Mouse (Mus musculus) thymus, postnatal 36 days (tissue): ENCODE data around the gene Cdc42se1.
A peak's percentile ranks its signal among the peaks of the same experiment; 100 is the strongest.

ENCODE experiments used
- DNase-seq, 2 experiments: peaks; one replicate each; pipeline ENCODE4 v3.0.0; 2022; ENCODE audit warnings: mixed read lengths in 2 of 2

The Cdc42se1 gene

DNA sequence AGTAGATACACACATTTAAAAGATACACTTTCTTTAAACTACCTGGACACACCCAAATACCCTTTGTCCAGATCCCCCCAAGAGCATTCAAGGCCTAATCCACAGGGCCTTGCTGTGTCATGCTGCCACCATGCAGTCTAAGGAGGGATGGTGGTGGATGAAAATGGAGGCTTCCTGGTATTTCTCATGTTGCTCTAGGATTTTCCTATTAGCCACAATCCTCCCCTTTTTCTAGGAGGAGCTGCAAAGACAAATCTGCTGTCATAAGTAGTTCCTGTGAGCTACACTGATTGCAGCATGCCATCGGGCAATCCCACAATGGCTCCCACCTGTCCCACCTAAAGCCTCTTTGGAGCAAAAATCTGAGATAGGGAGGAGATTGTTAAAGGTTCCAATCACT lies 1.3 kb upstream of the Cdc42se1 start:
- no peak for DNase-seq

GRCm38 (mm10) chr3:95228894-95229780 lies 605 bp downstream of the Cdc42se1 start:
- DNase-seq = peak; percentile 56 to 62

GRCm38 (mm10) chr3:95229781-95230494 lies 1.4 kb downstream of the Cdc42se1 start:
- DNase-seq = peak; percentile 44 to 53

DNA sequence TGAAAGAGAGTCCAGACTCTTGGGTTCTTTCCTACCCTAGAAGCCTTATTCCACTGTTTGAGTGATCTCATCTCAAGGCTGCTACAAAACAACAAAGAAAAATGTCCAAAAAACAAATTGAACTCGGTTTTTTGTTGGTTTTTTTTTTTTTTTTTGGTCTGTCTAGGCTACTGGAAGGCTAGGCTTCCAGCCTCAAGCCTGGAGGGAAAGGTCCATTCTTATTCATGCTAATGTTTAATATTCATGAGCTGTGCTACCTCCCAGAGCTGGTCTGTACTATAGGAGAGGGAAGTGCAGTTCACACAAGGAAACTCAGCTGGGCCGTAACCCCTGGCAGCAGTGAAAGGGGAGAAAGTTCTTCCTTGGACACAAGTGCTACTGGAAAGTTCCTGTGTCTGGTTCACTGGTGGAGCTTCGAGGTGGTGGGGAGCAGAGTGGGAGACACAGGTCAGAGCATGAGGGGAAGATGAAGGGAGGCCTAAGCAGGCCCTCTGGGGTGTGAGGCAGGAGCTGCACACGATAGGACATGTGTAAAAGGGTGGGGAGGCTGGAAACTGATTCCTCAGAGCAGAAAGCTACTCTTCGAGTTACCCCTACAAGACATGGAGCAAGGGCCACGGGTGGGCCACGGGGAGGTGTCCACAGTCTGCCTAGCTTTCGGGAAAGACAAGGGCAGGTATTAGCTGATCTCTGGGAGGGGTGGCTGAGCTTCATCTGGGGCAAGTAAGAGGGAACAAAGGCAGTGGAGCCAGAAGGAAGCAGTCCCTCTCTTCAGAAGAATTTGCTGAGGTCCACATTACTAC lies 2.2 kb downstream of the Cdc42se1 start:
- peak; percentile 47 to 68 for DNase-seq

GRCm38 (mm10) chr3:95231298-95232221 lies 3.0 kb downstream of the Cdc42se1 start, which contains the start of gene Mllt11:
Gene Mllt11 (minus strand): TSS chr3:95232171.
- DNase-seq = peak in 1 of 2 experiments; percentile 78

DNA sequence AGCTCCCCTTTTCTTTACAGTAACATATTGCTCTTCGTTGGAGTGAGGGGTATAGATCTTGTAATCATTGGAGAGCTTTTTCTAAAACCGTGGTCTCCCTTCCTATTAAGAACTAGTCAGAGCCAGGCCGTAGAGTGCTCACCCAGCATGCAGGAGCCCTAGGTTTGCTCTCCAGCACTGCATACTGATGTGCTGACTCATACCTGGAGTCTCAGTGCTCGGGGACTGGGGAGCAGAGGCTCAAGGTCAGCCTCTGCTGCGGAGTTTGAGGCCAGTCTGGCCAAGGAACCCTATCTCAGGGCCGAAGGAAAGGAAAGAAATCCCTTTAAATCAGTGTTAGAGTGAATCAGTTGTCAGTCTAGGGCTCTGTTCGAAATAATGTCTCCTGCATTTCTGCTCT lies 4.2 kb downstream of the Cdc42se1 start:
- no peak for DNase-seq

- no peak for DNase-seq
Observed at GRCm38 (mm10) chr3:95233303-95233980, 4.9 kb downstream of the Cdc42se1 start.

DNA sequence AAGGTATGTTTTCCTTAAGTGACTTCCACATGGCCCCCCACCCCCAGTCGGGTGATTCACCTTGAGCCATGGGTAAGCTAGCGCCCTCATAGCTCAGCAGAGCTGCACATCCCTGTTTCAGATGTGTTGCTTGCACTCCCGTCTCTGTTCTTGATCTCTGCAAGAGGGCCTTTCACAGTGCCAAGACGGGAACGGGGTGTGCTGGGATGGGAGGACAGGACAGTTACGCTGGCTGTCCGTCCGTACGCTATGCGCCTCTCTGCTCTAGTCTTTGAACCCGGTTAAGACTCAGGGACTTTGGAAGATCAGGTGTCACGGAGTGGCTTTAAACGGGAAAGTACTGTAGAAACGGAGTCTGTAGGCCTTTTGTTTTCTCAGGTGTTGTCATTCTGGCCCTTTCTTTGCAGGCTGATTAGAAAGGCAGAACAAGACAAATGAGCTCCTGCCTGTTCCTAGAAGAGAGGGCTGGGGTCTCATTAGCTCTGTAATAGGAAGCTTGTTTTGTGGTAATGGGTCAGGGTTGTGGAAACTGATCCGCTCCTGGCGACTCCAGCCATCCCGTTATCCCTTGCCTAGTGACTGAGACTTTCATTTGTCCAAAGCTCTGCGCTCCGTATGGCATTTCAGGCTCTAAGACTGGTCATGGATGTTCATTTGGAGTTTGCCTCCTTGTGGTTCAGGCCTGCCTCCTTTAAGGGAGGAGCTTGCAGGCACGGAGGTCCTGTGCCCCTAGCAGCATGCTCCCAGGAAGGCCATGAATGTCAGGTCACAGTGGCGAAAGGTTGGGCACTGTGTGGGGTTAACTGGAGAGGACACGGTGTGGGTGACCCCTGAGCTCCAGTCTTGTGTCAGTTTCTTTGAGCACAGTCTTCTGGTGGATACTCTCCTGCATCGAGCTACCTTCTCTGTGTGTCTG lies 7.1 kb downstream of the Cdc42se1 start:
- DNase-seq = no peak

DNA sequence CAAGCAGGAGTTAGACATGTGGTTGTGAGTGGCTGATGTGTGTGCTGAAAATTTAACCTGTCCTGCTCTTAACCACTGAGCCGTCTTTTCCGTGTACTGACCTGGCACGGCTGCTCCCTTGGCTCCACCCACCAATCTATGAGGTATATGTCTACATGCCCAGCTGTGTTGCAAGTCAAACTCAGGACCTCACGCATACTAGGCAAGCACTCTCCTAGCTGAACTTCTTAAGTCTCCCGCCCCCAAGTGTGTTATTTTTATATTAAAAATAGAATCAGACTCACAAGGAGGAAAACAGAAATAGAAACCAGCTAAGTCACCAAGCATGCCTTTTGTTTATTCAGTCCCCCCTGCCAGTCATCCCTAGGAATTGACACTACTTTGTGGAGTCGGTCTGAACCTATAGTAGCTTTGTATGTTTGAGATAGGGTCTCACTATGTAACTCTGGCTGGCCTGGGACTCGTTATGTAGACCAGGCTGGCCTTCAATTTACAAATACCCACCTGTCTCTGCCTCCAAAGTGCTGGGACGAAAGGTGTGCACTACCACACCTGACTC lies 9.1 kb downstream of the Cdc42se1 start:
- DNase-seq = no peak

DNA sequence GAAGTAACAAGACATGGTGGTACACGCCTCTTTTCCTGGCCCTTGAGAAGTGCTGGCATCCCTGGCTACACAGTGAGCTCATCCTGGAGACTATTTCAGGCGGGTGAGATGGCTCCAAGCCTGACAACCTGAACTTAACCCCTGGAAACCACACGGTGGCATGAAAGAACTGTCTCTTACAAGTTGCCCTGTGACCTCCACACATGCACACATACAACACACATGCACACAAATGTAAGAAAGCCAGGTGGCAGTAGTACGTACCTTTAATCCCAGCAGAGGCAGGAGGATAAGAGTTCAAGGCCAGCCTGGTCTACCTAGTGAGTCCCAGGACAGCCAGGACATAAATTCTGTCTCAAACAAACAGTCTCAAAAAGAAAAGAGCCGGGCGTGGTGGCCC lies 10.5 kb downstream of the Cdc42se1 start:
- DNase-seq = no peak

DNA sequence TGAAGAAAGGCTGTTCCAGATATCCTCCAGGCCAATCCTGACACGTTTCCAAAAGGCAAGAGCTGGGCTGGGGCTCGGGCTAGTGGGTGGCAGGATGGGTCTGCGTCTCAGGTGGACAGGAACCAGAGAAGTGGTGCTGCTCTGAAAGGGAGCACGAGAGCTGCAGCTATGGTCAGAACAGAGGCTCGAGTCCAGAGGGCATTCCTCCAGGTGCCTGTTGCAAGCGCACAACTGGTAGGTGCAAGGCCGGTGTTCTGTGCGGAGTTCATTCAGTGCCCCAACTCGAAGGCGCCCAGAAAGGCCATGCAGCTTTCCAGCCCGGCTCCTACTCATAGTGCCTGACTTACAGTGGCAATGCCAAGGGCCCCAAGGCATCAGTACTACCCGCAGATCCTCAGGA lies 11.4 kb downstream of the Cdc42se1 start:
- no peak for DNase-seq

GRCm38 (mm10) chr3:95240900-95241299 lies 12.4 kb downstream of the Cdc42se1 start:
- DNase-seq = no peak

DNA sequence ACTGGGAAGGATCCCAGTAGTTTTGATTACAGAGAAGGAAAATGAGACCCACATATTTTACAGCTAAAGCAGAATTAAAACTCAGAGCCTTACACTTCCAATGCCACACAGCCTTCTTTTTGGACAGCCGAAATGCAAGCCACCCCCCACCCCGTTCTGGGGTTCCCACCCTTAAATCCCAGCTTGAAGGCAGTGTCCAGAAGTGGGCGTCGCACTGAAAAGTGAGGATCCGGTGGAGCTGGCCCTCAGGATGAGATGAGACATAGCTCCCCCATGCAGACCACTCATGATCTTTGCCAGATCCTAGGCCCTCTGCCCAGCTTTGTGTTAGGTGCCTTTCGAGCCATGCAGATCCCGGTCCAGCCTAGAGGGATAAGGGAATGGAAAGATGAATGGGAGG lies 13.0 kb downstream of the Cdc42se1 start, which contains the start of gene Gm128:
Gm128 (minus strand) TSS at position 101 of the 400 bp plus-strand sequence.
- no peak for DNase-seq

DNA sequence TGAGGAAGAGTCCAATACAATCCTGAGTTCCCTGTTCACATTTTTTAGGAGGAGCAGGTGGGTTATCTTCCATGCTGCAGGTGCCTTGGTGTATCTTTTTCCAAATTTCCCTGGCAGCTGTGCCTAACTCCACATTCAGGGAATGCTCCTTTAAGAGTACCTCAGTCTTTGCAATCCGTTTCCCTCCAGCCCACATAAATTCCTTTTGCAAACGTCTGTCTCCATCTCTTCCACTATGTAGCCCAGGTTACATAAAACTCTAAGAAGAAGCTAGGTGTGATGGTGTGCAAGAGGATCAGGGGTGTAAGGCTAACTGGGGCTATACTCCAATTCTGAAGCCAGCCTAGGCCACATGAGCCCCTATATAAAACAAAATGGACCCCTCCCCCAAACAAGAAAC lies 14.6 kb downstream of the Cdc42se1 start:
- no peak for DNase-seq

- DNase-seq = no peak
Observed at GRCm38 (mm10) chr3:95246465-95247231, 18.1 kb downstream of the Cdc42se1 start.

- no peak for DNase-seq
Observed at GRCm38 (mm10) chr3:95247660-95248336, 19.3 kb downstream of the Cdc42se1 start.

- DNase-seq = no peak
Observed at GRCm38 (mm10) chr3:95250361-95250760, 21.8 kb downstream of the Cdc42se1 start.

DNA sequence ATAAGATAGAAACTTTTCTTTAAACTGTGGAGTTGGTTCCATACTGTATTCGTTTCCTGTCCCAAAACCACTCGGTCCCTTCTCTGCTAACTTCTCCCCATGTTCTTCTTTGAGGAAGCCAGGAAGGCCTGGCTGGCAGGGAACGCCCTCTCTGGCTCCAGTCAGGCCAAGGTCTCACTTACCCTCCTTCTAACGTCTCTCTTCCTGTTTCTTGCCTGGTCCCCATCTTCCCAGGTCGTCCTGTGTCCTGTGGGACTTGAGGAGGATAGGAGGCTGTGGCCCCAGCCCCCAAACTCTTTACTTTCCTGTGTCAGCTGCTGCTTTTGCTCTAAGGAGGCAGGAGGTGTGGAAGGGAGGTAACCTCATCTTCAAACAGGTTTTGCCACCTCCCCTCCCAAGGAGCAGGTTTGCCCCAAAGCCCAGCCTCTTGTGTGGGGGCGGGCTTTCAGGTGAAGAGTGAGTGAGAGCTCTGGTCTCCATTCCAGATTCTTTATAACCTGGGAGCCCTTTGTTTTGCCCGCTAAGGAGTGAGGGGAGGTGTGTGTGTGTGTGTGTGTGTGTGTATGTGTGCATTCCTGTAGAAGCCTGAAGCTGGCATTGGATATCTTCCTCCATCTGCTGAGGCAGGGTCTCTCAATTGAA lies 22.4 kb downstream of the Cdc42se1 start, which contains the start of gene Bnipl:
Bnipl (minus strand) TSS at position 411 of the 642 bp plus-strand sequence.
- DNase-seq = no peak
